Mouse (Mus musculus) heart, adult 2 months (tissue): ENCODE data around the gene Dsn1.

Source experiments
- CTCF ChIP-seq: fragments of 200-600 bp; IDR thresholded peaks from 2 replicates; pipeline ENCODE4 v1.8.1; 2022; ENCODE audit warnings: antibody characterized with exemption, mild to moderate bottlenecking, moderate library complexity
- POLR2A ChIP-seq: fragments of 200-500 bp; IDR thresholded peaks from 2 replicates; pipeline ENCODE4 v1.6.1; 2011; ENCODE audit warnings: mild to moderate bottlenecking, low read depth, low read length, control low read depth; ENCODE audit not compliant: insufficient read depth

DNA sequence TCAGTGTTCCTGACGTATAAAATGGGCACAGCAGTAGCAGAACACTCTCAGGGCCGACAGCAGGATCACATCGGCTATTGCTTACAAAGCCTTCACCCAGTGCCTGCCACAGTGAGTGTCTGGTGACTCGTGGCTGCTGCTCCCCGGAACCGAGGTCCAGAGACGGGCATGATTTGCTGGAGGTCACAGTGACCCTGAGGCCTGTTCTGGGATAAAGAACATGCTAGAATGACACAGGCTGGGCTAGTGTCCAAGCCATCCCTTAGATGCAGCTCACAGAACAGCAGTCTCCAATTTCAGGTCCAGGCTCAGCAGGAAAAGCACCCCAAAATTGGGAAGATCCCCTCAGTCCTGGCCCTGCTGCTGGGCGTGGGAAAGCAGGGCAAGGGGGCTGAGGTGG is 47.3 kb upstream of the Dsn1 start:
- TF ChIP-seq CTCF, result no peak
- TF ChIP-seq POLR2A, result no peak
